Mouse (Mus musculus): ENCODE results near the gene Scp2. TPM values are rescaled to one million over a fixed set of nuclear protein-coding genes. Genes with fewer than 3 reads are reported as not detected.

The Scp2 gene
- total and polyA plus RNA-seq, 2 experiments from 2014 or later: 160 to 243 TPM

DNA sequence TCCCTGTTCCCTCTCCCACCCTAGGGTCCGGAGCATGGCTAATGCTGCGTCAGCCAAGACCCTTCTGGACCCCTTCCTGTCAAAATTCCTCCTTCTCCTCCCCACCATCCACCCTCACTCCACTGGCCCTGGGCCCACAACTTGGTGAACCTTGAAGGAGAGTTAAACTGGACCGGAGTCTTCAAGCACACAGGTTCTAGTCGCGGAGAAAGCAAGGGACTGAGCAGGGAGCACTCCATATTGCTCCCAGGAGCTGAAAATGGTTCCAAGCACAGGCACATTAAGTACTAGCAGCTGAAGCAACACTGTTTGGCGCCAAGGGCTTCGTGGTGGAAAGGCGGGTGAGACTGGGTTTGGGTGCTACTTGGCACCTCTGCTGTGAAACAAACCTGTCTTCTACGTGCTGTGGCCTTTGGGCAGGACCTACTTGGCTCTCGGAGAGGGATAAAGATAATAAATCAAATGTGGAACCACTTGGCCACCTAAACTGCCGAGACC is 112.4 kb downstream of the Scp2 start:
- peaks cover 51% of the 10 kb centered on the region for H3K27me3 ChIP-seq (ENCODE audit: control insufficient read depth, insufficient read depth, low read length)
- ATAC-seq (ENCODE audit: insufficient read depth, low read depth): no peak
- WGBS: 51% methylated on average over 11 of the region's 11 CpGs

DNA sequence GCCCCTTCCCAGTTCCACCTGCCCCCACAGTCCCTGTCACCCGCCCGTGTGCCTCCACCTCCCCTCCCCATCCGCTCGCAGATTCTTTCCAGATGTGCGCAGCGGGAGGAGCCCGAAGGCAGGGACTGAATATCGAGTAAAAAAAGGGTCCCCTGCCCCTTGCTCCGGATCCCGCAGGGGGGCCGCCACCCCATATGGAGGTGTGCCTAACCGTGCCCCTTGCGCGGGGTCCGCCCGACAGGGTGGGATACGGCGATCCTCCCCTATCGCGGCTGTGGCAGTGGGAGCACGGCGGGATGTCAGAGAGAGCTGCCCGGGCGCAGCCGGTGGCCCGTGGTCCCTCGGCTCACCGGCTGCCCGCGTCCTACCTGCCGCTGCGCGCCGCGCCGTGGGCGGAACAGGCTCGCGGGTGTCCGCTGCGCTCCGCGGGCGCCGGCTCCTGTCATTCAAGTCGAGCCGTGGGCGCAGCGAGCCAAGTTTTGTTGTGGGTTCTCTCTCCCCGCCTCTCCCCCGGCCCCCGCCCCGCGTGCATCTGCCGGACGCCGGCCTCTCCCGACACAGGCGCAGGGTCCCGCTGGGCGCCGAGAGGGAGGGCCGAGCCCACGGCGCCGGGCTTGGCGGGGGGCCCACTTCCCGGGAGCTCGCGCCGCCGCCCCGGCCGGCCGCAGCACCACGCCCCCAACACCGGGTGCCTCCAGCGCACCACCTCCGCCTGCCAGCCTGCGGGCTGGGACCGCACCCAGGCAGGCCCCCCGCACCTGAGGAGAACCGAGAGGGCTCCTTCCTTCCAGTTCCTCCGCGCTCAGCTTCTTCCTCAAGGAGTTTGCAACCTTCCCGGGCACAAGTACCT is 113.1 kb downstream of the Scp2 start:
- Histone ChIP-seq H3K4me1 (ENCODE audit: control insufficient read depth, insufficient read depth) (peaks cover 12% of the 10 kb centered on the region), H3K9ac (replicated peaks; ENCODE audit: low read depth, low read length) (peak overlapping the region; percentile 24), H3K4me2 (ENCODE audit: low read depth, low read length) (peak overlapping the region; percentile 95), H3K36me3 (replicated peaks; ENCODE audit: control insufficient read depth, insufficient read depth, low read length) (no peaks in the 10 kb centered on the region), H3K4me3 (ENCODE audit: low read depth, low read length) (peak overlapping the region; percentile 68), H3K27ac (ENCODE audit: low read depth) (no peak overlapping the region), H3K27me3 (ENCODE audit: control insufficient read depth, insufficient read depth, low read length) (peaks cover 51% of the 10 kb centered on the region), H3K9me3 (replicated peaks; ENCODE audit: control insufficient read depth, low read length) (no peaks in the 10 kb centered on the region)
- ATAC-seq (ENCODE audit: insufficient read depth, low read depth): no peak; the same call in 1 of the 2 replicates
- DNase-seq (ENCODE audit: low spot score): no peak
- 1% methylated on average over 71 of the region's 86 CpGs for whole genome bisulfite sequencing
- TF ChIP-seq EP300 (IDR thresholded peaks at IDR 0.05; ENCODE audit: low read depth): no peak
- TF ChIP-seq CTCF (IDR thresholded peaks at IDR 0.05; ENCODE audit: low read depth): no peak

More for the DNA sequence above, 112.4 kb downstream of the Scp2 start:
- H3K4me3 ChIP-seq (ENCODE audit: low read depth, low read length): peak overlapping the region; percentile 68
- H3K36me3 ChIP-seq (replicated peaks; ENCODE audit: control insufficient read depth, insufficient read depth, low read length): no peaks in the 10 kb centered on the region
- H3K27ac ChIP-seq (ENCODE audit: low read depth): no peak overlapping the region
- H3K4me1 ChIP-seq (ENCODE audit: control insufficient read depth, insufficient read depth): peaks cover 12% of the 10 kb centered on the region
- no peak for DNase-seq (ENCODE audit: low spot score)
- H3K9ac ChIP-seq (replicated peaks; ENCODE audit: low read depth, low read length): no peak overlapping the region
- H3K4me2 ChIP-seq (ENCODE audit: low read depth, low read length): peak overlapping the region; percentile 95
- TF ChIP-seq EP300 (IDR thresholded peaks at IDR 0.05; ENCODE audit: low read depth) (no peak), CTCF (IDR thresholded peaks at IDR 0.05; ENCODE audit: low read depth) (no peak)
- H3K9me3 ChIP-seq (replicated peaks; ENCODE audit: control insufficient read depth, low read length): no peaks in the 10 kb centered on the region

DNA sequence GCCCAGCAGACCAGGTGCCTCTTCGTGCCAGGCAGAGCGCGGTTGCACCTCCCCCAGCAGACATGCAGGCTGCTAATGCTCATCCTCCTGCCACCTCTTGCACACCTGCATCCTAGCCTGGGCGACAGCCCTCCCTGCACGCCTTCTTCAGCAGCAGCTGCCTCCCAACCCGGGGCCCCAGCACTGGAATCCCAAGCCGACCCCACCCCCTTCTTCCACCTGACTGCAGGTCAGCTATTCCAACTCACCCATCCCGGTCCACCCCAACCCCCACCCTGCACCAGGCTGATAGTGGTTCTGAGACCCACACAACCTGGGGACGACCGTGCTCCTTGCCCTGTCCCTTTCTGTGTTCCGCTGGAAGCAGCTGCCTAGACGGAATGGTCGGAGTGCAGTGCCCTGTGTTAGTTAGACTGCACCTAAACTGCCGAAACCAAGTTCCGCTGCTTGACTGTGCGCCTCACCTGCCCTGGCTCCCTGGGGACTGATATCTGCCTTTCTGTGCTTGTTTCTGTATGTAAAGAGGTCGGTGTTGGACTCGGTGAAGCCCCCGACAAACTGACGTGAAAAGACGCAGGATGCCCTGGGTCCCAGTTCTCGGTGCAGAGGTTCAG is 113.8 kb downstream of the Scp2 start:
- ATAC-seq (ENCODE audit: insufficient read depth, low read depth): no peak

DNA sequence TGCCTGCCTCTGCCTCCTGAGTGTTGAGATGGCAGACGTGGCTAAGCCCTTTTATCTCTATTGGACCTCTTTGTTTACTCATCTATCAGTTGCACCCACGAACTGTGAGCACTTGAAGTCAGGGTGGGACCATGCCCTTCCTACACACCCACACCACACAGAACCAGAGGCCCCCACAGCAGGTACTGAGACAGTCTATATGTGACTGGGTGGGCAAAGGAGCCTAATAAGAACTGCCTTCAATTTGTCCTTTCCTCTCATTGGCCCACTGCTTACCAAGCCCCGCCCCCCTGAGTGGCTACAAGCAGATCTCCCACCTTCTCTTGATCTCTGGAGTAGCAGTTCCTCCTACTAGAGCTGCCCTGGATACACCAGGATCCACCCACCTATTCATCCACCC is 118.6 kb downstream of the Scp2 start:
- ATAC-seq (ENCODE audit: insufficient read depth, low read depth) (no peak), DNase-seq (ENCODE audit: low spot score) (no peak)
- no peaks in the 10 kb centered on the region for H3K36me3 ChIP-seq (replicated peaks; ENCODE audit: control insufficient read depth, insufficient read depth, low read length)
- H3K4me1 ChIP-seq (ENCODE audit: control insufficient read depth, insufficient read depth): peaks cover 10% of the 10 kb centered on the region; the same call in 1 of the 2 replicates
- no peak overlapping the region for H3K4me3 ChIP-seq (ENCODE audit: low read depth, low read length)
- H3K27me3 ChIP-seq (ENCODE audit: control insufficient read depth, insufficient read depth, low read length): peaks cover 21% of the 10 kb centered on the region
- WGBS: 37% methylated on average over 3 of the region's 3 CpGs
- no peaks in the 10 kb centered on the region for H3K9me3 ChIP-seq (replicated peaks; ENCODE audit: control insufficient read depth, low read length)
- H3K4me2 ChIP-seq (ENCODE audit: low read depth, low read length): no peak overlapping the region
- H3K27ac ChIP-seq (ENCODE audit: low read depth): no peak overlapping the region
- TF ChIP-seq CTCF (IDR thresholded peaks at IDR 0.05; ENCODE audit: low read depth): no peak
- no peak for TF ChIP-seq EP300 (IDR thresholded peaks at IDR 0.05; ENCODE audit: low read depth)
- no peak overlapping the region for H3K9ac ChIP-seq (replicated peaks; ENCODE audit: low read depth, low read length)

More for the DNA sequence above, 113.8 kb downstream of the Scp2 start:
- DNase-seq (ENCODE audit: low spot score): no peak
- Histone ChIP-seq H3K9ac (replicated peaks; ENCODE audit: low read depth, low read length) (peak overlapping the region; percentile 24), H3K27ac (ENCODE audit: low read depth) (no peak overlapping the region), H3K9me3 (replicated peaks; ENCODE audit: control insufficient read depth, low read length) (no peaks in the 10 kb centered on the region), H3K4me2 (ENCODE audit: low read depth, low read length) (peak overlapping the region; percentile 95), H3K36me3 (replicated peaks; ENCODE audit: control insufficient read depth, insufficient read depth, low read length) (no peaks in the 10 kb centered on the region), H3K27me3 (ENCODE audit: control insufficient read depth, insufficient read depth, low read length) (peaks cover 51% of the 10 kb centered on the region), H3K4me1 (ENCODE audit: control insufficient read depth, insufficient read depth) (peaks cover 12% of the 10 kb centered on the region), H3K4me3 (ENCODE audit: low read depth, low read length) (peak overlapping the region; percentile 68)
- 10% methylated on average over 22 of the region's 22 CpGs for WGBS
- TF ChIP-seq CTCF (IDR thresholded peaks at IDR 0.05; ENCODE audit: low read depth) (no peak), EP300 (IDR thresholded peaks at IDR 0.05; ENCODE audit: low read depth) (no peak)

DNA sequence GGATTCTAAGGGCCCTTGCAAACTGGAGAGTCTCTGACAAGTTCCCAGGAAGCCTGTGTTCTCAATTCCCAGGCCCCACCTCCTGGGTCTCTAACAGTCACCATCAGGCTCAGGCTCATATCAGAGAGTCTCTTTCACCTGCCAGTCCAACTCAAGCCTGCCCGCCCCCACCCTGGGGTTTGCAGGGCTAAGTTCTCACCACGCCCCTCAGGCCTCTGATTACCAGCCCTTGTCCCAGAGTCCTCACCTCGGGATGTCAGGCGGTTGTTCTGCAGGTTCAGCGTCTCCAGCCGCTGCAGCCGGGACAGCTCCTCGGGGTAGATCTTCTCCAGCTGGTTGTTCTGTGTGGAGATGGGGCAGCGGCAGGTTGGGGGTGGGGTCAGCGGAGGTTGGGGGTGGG is 119.5 kb downstream of the Scp2 start:
- Histone ChIP-seq H3K27ac (ENCODE audit: low read depth) (no peak overlapping the region), H3K36me3 (replicated peaks; ENCODE audit: control insufficient read depth, insufficient read depth, low read length) (no peaks in the 10 kb centered on the region), H3K9me3 (replicated peaks; ENCODE audit: control insufficient read depth, low read length) (0 out of 2 replicates have a peak, but pooled peaks cover 4% of the 10 kb centered on the region), H3K4me1 (ENCODE audit: control insufficient read depth, insufficient read depth) (0 out of 2 replicates have a peak, but pooled peaks cover 8% of the 10 kb centered on the region), H3K4me3 (ENCODE audit: low read depth, low read length) (no peak overlapping the region), H3K27me3 (ENCODE audit: control insufficient read depth, insufficient read depth, low read length) (peaks cover 13% of the 10 kb centered on the region), H3K4me2 (ENCODE audit: low read depth, low read length) (peak overlapping the region; percentile 25; the same call in 1 of the 2 replicates), H3K9ac (replicated peaks; ENCODE audit: low read depth, low read length) (no peak overlapping the region)
- ATAC-seq (ENCODE audit: insufficient read depth, low read depth) (peak; percentile 21; the same call in 1 of the 2 replicates), DNase-seq (ENCODE audit: low spot score) (no peak)
- no peak for TF ChIP-seq CTCF (IDR thresholded peaks at IDR 0.05; ENCODE audit: low read depth)
- no peak for TF ChIP-seq EP300 (IDR thresholded peaks at IDR 0.05; ENCODE audit: low read depth)
- 10% methylated on average over 10 of the region's 10 CpGs for WGBS

Measured in heart, postnatal 0 days (tissue).